Mouse (Mus musculus) embryonic stem cell, embryonic (primary cell): ENCODE data around the gene Fstl3.

Source experiments
- CTCF ChIA-PET, 4 experiments: fragments of 300-600 bp in 2 of 4; fragments of 350-600 bp in 2 of 4; sonication (Branson Sonifier 250); formaldehyde crosslinking; loops; one replicate each; lab custom pipeline; 2022; ENCODE audit warnings: inconsistent platforms in 2 of 4; lab: Charles Lee
- POLR2A ChIA-PET, 4 experiments: fragments of 300-600 bp in 2 of 4; fragments of 350-600 bp in 2 of 4; sonication (Branson Sonifier 250); formaldehyde crosslinking; loops; one replicate each; lab custom pipeline; 2022; ENCODE audit warnings: antibody characterized with exemption in 4 of 4, inconsistent platforms in 1 of 4; lab: Charles Lee

Fstl3 gene

DNA sequence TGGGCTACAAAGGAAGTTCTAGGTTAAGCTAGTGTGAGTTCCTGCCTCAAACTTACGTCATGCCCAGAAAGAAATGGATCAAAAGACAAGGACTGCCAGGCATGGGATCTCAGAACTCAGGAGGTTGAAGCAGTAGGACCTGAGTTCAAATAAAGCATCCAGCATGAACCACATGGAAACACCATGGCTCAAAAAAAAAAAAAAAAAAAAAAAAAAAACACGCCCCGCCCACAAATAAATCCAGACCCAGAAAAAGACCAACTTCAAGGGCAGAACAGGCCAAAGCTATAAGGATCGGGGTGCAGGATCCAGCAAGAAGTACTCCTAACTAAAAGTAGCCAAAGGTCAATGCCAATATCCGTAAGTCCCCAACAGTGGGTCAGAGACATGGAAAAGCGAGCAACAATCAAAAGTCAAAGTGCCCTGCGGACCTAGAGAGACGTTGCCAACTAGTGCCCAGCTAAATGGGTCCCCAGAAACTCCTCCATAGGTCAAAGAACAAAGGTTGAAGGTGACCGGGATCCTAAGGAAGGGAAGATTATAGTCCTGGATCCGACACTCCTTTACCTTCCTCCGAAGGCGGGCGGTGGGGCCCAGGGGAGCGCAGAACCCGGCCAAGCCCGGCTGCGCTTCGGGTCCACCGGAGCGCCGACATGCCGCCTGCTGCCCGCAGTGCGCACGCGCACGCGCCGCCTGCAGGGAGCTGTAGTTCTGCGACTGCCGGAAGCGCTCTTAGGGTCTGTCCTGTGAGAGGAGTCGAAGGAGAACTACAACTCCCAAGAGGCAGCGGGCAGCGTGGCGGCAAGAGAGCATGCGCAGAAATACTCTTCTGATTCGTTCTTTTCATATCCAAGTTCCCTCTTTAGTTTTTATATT, 30.9 kb upstream of the Fstl3 start, which contains the start of gene Polrmt:
Polrmt (minus strand) TSS at position 684 of the 876 bp plus-strand sequence.
- CTCF ChIA-PET: interaction anchor here (0.5 to 2.1 kb wide), 29 partner anchors 8 to 1306 kb away, joined by 3 to 18 read pairs (median 4); partner anchors contain the start of genes Bsg (in 1 of the 4), Fgf22 (in 1 of the 4), Madcam1 (in 1 of the 4) and Tmem259 (in 1 of the 4)
- POLR2A ChIA-PET: interaction anchor here in 3 of 4 experiments (0.6 to 3.4 kb wide), 54 partner anchors 8 to 1343 kb away, joined by 3 to 17 read pairs (median 4); partner anchors contain the start of genes Fgf22 (in 3 of the 3), Bsg (in 2 of the 3), Med16 (in 2 of the 3) and Ptbp1 (in 2 of the 3)

GRCm38 (mm10) chr10:79746774-79747151, 30.3 kb upstream of the Fstl3 start:
- CTCF ChIA-PET: interaction anchor here in 3 of 4 experiments (0.5 to 2.1 kb wide), 22 partner anchors 8 to 237 kb away, joined by 3 to 14 read pairs (median 4); partner anchors contain the start of genes Bsg (in 1 of the 3), Fgf22 (in 1 of the 3), Madcam1 (in 1 of the 3) and Tmem259 (in 1 of the 3)
- POLR2A ChIA-PET: interaction anchor here in 3 of 4 experiments (0.6 to 3.4 kb wide), 46 partner anchors 8 to 238 kb away, joined by 3 to 17 read pairs (median 5); partner anchors contain the start of genes Fgf22 (in 3 of the 3), Bsg (in 2 of the 3), Med16 (in 2 of the 3) and Ptbp1 (in 2 of the 3)

- CTCF ChIA-PET: interaction anchor here in 1 of 4 experiments (1.4 to 2.4 kb wide), 2 partner anchors 10 to 32 kb away, joined by 7 to 11 read pairs; no protein-coding TSS in a partner anchor
- POLR2A ChIA-PET: interaction anchor here in 3 of 4 experiments (0.6 to 3.4 kb wide), 12 partner anchors 8 to 209 kb away, joined by 3 to 17 read pairs (median 3); partner anchors contain the start of genes Ptbp1 (in 2 of the 3) and Bsg (in 1 of the 3)
Observed at GRCm38 (mm10) chr10:79748496-79748895, 28.6 kb upstream of the Fstl3 start.

GRCm38 (mm10) chr10:79754856-79755516, 22.1 kb upstream of the Fstl3 start, which contains the start of gene Fgf22:
TSS of gene Fgf22 (plus strand) at chr10:79755076.
- CTCF ChIA-PET: interaction anchor here in 3 of 4 experiments (0.5 to 1.8 kb wide), 12 partner anchors 8 to 278 kb away, joined by 3 to 6 read pairs (median 3); partner anchors contain the start of gene Polrmt (in 1 of the 3)
- POLR2A ChIA-PET: interaction anchor here (0.5 to 2.5 kb wide), 18 partner anchors 8 to 413 kb away, joined by 3 to 9 read pairs (median 4); partner anchors contain the start of genes Polrmt (in 3 of the 4), Rnf126 (in 2 of the 4) and Ptbp1 (in 1 of the 4)

DNA sequence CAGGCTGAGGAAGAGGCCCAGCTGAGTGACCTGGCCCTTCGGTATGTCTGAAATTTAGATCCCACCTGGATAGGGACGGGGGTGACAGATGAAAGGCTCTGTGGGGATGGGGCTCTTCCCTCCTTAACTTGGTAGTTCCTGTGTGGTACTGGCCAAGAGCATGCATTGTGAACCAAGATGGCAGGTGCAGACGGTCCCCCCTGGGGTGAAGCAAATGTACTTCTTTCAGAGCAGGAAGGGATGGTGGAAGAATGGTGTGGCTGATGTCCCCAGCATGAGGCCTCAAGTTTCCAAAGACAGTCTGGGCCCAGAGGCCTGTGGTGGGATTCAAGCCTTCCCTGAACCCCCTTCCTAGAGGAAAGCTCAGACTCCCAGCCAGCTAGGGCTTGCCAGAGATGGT, 21.2 kb upstream of the Fstl3 start:
- CTCF ChIA-PET: interaction anchor here in 2 of 4 experiments (0.7 to 1.8 kb wide), 6 partner anchors 9 to 129 kb away, joined by 3 to 6 read pairs (median 4); partner anchors contain the start of gene Polrmt (in 1 of the 2)

GRCm38 (mm10) chr10:79756660-79757059, 20.4 kb upstream of the Fstl3 start:
- CTCF ChIA-PET: interaction anchor here in 2 of 4 experiments (1.0 to 1.8 kb wide), 3 partner anchors 10 to 24 kb away, joined by 3 to 6 read pairs (median 4); partner anchors contain the start of gene Polrmt (in 1 of the 2)
- POLR2A ChIA-PET: interaction anchor here in 3 of 4 experiments (0.7 to 2.5 kb wide), 11 partner anchors 8 to 97 kb away, joined by 3 to 9 read pairs (median 5); partner anchors contain the start of genes Polrmt (in 2 of the 3), Ptbp1 (in 1 of the 3) and Rnf126 (in 1 of the 3)

More for the DNA sequence above, 21.2 kb upstream of the Fstl3 start:
- POLR2A ChIA-PET: interaction anchor here (0.6 to 2.5 kb wide), 21 partner anchors 8 to 411 kb away, joined by 3 to 9 read pairs (median 4); partner anchors contain the start of genes Polrmt (in 2 of the 4), Ptbp1 (in 2 of the 4) and Rnf126 (in 1 of the 4)

DNA sequence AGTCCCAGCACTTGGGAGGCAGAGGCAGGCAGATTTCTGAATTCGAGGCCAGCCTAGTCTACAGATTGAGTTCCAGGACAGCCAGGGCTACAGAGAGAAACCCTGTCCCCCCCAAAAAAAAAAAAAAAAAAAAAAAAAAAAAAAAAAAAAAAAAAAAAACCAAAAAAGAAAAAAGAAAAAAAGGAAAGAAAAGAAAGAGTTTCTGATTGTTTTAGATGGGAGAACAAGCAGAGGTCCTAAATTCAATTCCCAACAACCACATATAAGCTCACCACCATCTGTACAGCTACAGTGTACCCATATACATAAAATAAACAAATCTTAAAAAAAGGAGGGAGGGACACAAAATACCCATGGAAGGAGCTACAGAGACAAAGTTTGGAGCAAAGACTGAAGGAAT, 17.4 kb upstream of the Fstl3 start:
- CTCF ChIA-PET: interaction anchor here in 3 of 4 experiments (0.6 to 1.0 kb wide), 6 partner anchors 26 to 72 kb away, joined by 3 to 17 read pairs (median 6); no protein-coding TSS in a partner anchor
- POLR2A ChIA-PET: interaction anchor here in 3 of 4 experiments (0.6 to 1.6 kb wide), 10 partner anchors 10 to 1203 kb away, joined by 3 to 11 read pairs (median 3); no protein-coding TSS in a partner anchor

DNA sequence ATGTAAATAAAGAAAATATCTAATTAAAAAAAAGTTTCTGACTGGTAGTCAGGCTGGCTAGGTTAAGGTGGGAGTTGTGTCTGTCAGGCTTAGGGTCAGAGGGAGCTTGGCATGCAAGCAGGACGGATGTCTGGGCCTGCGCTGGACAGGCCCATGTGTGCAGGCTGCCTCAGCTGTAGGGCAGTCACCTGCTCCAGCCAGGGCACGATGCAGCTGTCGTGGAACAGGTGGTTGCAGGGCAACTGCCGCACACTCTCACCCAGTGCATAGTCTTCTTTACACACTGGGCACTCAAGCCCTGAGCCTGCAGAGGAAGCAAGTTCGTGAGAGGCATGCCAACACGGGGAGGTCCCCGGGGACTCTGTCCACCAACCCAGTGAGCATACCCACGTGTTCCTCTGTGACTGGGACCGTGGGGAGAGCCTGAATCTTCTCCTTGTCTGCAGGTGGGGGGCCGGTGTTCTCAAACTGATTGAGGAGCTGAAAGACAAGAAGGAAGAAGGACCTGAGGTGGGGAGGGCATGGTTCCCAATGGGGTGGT, 16.4 kb upstream of the Fstl3 start:
- POLR2A ChIA-PET: interaction anchor here in 2 of 4 experiments (0.8 to 1.6 kb wide), 8 partner anchors 12 to 57 kb away, joined by 3 to 4 read pairs (median 4); no protein-coding TSS in a partner anchor
- CTCF ChIA-PET: interaction anchor here in 2 of 4 experiments (0.6 to 1.6 kb wide), 3 partner anchors 49 to 1194 kb away, joined by 3 to 5 read pairs (median 4); no protein-coding TSS in a partner anchor

DNA sequence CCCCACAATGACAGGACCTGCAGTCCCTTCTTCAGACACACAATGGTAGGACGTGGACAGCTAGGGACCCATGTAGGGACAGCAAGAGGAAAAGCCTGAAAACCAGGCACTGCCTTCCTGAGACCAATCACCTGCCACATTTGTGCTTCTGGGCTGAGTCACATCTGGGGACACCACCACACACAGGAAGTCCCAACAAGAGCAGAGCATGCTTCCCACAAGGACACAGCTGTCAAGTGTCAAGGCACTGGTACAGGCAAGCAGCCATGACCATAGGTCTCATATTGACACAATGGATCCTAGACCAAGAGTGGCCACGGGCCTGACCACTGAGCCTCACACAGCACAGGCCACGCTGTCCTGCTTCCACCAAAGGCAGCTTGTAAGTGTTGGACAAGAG, 14.2 kb upstream of the Fstl3 start:
- ChIA-PET CTCF (no interaction called here), POLR2A (interaction anchor here in 2 of 4 experiments (0.9 to 1.4 kb wide), 6 partner anchors 11 to 25 kb away, joined by 3 to 4 read pairs (median 3); partner anchors contain the start of gene Polrmt (in 1 of the 2))

- POLR2A ChIA-PET: interaction anchor here in 3 of 4 experiments (0.7 to 2.6 kb wide), 10 partner anchors 8 to 401 kb away, joined by 3 to 16 read pairs (median 3); partner anchors contain the start of genes Cirbp (in 1 of the 3), Fgf22 (in 1 of the 3), Polrmt (in 1 of the 3) and Ptbp1 (in 1 of the 3)
- CTCF ChIA-PET: interaction anchor here in 2 of 4 experiments (0.6 to 1.6 kb wide), 3 partner anchors 16 to 57 kb away, joined by 3 to 6 read pairs (median 5); no protein-coding TSS in a partner anchor
Observed at GRCm38 (mm10) chr10:79764234-79764633, 12.8 kb upstream of the Fstl3 start.

GRCm38 (mm10) chr10:79765228-79765745, 11.8 kb upstream of the Fstl3 start:
- POLR2A ChIA-PET: interaction anchor here in 3 of 4 experiments (0.5 to 2.6 kb wide), 19 partner anchors 10 to 288 kb away, joined by 3 to 17 read pairs (median 4); partner anchors contain the start of genes Fgf22 (in 2 of the 3), Polrmt (in 2 of the 3) and Ptbp1 (in 2 of the 3)
- CTCF ChIA-PET: interaction anchor here in 3 of 4 experiments (0.7 to 4.5 kb wide), 6 partner anchors 10 to 47 kb away, joined by 3 to 58 read pairs (median 4); partner anchors contain the start of gene Fgf22 (in 2 of the 3)

- CTCF ChIA-PET: interaction anchor here (0.5 to 4.5 kb wide), 13 partner anchors 11 to 1115 kb away, joined by 3 to 58 read pairs (median 4); partner anchors contain the start of genes Fgf22 (in 1 of the 4), Gm26602 (in 1 of the 4), Med16 (in 1 of the 4) and Polrmt (in 1 of the 4)
- POLR2A ChIA-PET: interaction anchor here (0.6 to 2.6 kb wide), 28 partner anchors 10 to 328 kb away, joined by 3 to 17 read pairs (median 4); partner anchors contain the start of genes Polrmt (in 3 of the 4), Fgf22 (in 2 of the 4), Ptbp1 (in 2 of the 4) and Bsg (in 1 of the 4)
Observed at GRCm38 (mm10) chr10:79766001-79766507, 11.0 kb upstream of the Fstl3 start.

DNA sequence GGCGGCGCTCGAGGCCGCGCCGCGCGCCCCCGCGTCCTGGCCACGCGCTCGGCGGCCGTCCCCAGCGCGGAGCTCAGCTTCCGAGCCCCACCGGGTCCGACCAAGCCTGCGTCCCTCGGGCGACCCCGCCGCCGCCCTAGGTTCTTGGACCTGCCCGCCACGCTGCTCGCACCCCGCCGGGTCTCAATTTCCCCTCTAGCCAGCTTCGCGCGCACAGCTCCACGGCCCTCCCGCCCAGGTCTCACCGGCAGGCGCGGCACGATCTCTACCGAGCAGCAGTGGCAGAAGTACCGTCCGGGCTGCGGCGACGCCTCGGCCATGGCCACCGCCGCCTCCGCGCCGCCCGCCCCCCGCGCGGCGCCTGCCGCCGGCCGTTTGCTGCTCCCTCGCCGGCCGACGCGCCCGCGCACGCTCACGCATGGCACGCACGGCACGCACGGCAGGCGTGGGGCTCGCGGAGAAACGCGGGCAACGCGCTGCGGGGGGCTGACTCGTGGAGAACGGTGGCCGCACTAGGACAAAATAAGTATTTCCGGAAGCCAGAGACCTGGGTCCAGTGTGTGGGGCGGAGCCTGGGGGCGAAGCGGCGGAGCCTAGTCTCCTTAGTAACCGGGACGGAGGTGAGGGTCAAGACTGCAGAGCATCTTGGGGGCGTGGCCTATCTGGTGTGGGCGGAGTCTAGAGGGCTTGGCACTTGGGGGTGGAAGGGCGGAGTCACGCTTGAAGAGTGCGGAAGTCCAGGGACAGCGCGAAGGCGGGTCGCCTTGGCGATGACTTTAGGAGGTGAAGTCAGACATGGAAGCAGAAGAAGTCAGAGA, 10.4 kb upstream of the Fstl3 start, which contains the start of gene Rnf126:
Rnf126 (minus strand) TSS at position 445 of the 818 bp plus-strand sequence.
- ChIA-PET CTCF (interaction anchor here (0.5 to 4.5 kb wide), 49 partner anchors 10 to 1115 kb away, joined by 3 to 58 read pairs (median 3); partner anchors contain the start of genes Palm (in 2 of the 4), Abhd17a (in 1 of the 4), Arid3a (in 1 of the 4) and C2cd4c (in 1 of the 4)), POLR2A (interaction anchor here (0.6 to 2.6 kb wide), 48 partner anchors 10 to 1708 kb away, joined by 3 to 18 read pairs (median 5); partner anchors contain the start of genes Polrmt (in 3 of the 4), Fgf22 (in 2 of the 4), Med16 (in 2 of the 4) and Ptbp1 (in 2 of the 4))
